Mouse (Mus musculus): Measurements from ENCODE around the gene Ndufa6.

The Ndufa6 gene

DNA sequence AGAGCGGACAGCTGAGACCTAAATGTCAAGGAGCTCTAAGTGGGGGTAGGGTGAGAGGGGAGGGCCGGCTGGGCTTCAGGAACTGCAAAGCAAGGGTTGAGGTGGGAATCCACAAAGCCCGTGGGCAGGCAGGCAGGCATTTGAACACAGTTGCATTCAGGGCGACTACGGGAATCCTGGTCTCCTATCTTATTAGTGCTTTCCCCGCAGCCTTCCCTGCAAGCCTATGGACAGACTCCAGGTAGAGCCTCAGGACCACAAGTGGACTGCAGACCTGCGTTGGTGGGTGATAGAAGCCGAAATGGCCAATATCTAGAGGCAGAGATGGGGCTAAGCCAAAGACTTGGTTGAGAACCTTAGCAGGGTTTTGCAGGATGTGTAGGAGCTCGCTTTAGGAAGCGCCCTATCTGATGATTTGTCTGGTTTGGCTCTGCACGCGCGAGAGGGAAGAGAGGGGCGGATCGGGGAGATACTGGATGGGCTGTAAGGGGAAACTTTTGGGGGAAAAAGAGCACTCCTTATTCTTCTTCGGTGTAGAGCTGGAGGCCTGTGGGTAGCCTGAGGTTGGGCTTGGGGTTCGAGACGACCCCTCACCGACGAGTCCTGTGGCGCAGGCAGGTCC is 13.6 kb downstream of the Ndufa6 start:
- DNase-seq = no peak

GRCm38 (mm10) chr15:82339634-82340254 is 14.4 kb downstream of the Ndufa6 start:
- no peak for DNase-seq

DNA sequence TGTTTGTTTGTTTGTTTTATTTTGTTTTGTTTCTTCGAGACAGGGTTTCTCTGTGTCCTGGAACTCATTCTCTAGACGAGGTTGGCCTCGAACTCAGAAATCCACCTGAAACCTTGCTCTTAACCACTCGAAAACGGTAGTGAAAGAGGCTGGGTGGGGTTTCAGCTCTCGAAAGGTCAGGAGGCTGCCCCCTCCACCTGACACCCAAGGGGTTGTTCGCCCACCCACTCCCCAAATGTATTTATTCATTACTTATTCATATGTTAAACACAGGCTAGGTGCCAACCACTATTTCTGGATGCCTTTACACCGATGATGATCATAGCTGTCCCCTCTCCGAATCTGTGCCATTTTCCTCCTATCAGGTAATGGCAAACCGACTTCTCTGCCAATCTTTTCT is 15.0 kb downstream of the Ndufa6 start:
- no peak for DNase-seq

DNA sequence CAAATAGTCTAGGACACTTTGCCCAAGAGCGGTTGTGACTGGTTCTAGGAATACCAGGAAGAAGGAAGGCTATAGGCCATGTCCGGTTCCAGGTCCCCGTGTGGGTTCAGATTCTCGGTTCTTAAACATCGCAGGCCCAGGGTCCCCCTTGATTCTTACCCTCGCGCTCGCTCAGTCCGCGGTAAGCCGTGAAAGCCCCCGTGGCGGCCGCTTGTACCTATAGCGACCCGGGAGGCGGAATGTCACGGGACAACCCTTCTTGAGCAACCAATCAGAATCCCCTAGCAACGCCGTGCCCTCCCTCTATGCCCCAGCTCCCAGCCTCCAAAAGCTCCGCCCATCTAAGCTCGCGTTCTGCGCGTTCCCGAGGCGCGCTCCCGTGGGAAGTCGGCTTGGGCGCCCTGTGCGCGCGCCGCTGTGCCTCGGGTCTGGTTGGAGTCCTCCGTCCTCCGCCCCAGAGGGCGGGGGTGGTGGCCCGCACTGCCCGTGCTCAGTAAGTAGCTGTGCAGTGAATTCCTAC is 15.5 kb downstream of the Ndufa6 start, which contains the start of the genes Naga, Pheta2 and Smdt1:
Gene Naga, minus strand, starts transcription at position 333 of the 520 bp plus-strand sequence.
Gene Pheta2, plus strand, starts transcription at position 350 of the 520 bp plus-strand sequence.
Gene Smdt1, plus strand, starts transcription at position 367 of the 520 bp plus-strand sequence.
- DNase-seq = peak; percentile 97 to 98

- no peak for DNase-seq
Measured at GRCm38 (mm10) chr15:82337875-82338274, 16.2 kb downstream of the Ndufa6 start.

DNA sequence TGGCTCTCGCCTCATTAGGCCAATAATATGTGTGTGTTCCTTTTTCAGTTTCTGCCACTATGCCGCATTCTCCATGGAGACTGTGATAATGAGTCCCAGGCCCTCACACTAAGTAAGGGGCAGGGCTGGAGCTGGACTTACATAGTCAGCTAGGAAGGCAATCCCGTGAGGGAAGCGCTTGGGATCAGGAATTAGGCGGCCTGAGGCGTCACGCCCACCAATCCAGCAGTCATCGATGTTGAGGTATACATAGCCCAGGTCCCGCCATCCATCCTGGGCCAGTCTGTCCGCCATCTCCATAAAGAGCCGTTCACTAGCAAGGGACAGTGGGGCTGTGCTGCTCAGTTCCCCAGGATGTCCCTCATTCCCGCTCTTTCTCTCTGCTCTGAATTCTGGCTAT is 17.5 kb downstream of the Ndufa6 start:
- no peak for DNase-seq

DNA sequence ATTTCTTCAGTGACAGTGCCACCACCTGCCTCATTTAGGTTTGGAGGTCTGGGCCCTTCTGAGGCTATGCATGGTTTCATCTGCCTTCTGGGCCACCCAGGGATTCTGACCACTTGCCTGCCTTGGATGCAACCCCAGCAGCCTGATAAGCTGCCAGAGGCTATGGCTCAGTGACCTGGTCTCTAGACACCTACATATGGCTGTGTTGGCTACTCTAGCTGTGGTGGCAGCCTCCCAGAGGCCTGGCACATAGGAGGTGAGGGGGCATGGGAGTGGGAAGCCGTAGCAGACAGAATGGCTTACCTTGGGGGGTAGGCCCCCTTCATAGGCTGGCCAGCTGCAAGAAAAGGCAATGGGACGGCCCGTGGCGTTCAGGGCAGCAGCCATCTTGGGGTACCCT is 18.9 kb downstream of the Ndufa6 start:
- DNase-seq = peak; percentile 58 to 64

DNA sequence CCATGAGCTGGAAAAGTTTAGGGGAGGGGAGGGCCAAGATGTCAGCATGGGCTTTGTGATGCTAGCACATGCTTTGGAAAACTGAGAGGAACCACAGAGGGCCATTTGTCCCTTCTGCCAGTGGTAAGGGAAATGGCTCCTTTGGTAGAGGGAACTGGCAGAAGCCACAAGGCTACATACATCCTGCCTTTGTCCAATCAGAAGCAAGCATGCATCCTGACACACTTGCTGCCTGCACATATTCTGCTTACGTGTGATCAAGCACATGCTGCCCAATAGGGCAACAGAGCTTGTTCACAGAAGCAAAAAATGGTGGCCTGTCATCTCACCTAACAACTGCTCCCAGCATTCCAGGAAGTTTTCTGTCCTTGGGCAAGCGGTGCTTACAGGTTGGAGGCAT is 28.7 kb downstream of the Ndufa6 start:
- no peak for DNase-seq

GRCm38 (mm10) chr15:82322195-82322594 is 31.9 kb downstream of the Ndufa6 start:
- DNase-seq = no peak

- DNase-seq = peak in 1 of 2 experiments; percentile 30
Measured at GRCm38 (mm10) chr15:82319613-82320012, 34.5 kb downstream of the Ndufa6 start.

DNA sequence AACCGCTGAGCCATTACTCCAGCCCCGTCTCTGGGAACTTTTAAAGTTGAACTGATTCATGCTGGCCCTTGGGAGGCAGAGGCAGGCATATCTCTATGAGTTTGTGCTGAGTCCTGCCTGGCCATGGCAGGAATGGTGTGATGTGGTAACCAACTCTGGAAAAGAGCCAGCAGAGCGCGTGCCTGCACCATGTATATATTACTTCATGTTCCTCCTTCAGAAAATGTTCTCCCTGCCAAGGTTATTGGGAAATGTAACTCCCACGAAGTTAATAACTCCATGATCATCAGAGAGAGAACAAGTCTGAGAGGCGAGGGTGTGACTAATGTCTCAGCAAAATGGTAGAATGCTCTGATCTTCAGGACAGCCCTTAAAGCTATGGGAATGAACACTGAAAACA is 36.3 kb downstream of the Ndufa6 start:
- no peak for DNase-seq

DNA sequence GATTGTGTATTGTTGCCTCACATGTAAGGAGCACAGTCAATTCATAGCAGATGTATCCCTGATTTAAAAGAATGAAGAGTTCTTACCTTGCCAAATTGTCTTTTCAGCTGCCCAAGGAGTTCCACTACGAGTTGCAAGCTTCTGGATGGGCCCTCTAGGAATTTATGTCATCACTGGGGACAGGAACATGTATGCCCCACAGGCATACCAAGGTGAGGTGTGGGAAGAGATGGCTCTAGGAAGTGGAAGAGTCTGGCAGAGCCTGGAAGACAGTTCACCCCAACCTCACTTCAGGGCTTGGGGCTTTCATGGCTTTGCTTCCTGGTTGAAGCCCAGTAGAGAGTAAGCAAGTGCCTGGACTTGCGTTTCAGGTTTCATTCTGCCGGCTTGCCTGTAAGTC is 45.7 kb downstream of the Ndufa6 start:
- no peak for DNase-seq

DNA sequence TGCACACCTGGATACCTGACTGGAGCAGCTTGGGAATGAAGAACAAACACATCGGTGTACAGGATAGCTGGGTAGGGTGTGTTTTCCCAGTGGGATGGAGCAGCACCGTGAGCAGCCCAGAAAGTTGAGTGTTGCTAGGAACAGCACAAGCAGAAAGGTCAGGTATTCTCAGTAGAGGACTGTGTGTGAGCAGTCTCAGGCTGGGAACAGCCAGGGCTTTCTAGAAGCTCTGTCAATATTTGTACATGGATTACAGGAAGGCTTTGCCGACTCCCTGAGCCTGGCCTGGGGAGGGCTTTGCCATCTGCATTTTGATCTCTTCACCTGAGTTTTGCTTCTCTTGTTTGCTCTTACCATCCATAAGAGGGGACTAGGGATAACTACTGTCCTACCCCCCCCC is 47.0 kb downstream of the Ndufa6 start:
- no peak for DNase-seq
